ENCODE assay signal across 30 mouse cellular contexts in the genomic region with DNA sequence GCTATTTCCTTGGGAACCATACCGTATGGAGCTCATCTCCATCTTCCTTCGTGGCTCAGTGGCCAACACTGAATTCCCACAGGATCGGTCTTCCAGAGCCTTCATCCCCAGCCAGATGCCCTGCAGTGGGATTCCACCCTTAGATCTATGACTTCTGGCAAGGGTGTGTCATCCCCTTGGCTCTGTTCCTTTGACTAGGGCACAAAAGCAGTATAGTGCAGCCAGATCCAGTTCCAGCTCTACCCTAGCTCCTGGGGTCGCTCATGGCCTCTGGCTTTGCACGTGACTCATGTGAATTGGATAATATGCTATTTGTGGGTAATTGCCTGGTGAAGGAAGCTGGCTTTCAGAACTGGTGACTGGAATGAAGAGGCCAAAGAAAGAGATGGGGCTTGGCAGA.
DNase-seq lines count a peak whose midpoint lies in the region; ATAC-seq and TF ChIP-seq lines count a peak whose summit lies in the region.
"Had no signal": no experiment of that assay in that cellular context is flagged by ENCODE, and none has a peak within 500 bp of the region (broad histone marks: within the 10 kb centered on the region; RNA-seq: fewer than 3 reads in every experiment).

No protein-coding gene starts in this region.

- no peaks in the 10 kb centered on the region for H3K9me3 ChIP-seq in heart, embryonic 13.5 days
- H3K9me3 ChIP-seq in kidney, postnatal 0 days (replicated peaks; ENCODE audit: low read length): no peaks in the 10 kb centered on the region
- H3K9me3 ChIP-seq: embryonic facial prominence, embryonic 13.5 days; forebrain, embryonic 10.5 days; forebrain, embryonic 15.5 days; hindbrain, embryonic 12.5 days; intestine, embryonic 15.5 days; limb, embryonic 10.5 days; limb, embryonic 15.5 days; liver, embryonic 13.5 days; midbrain, embryonic 10.5 days; midbrain, embryonic 15.5 days had no signal

- ATAC-seq in heart, embryonic 13.5 days (ENCODE audit: extremely low read depth, insufficient number of reproducible peaks, low FRiP score, low TSS enrichment): no peak
- ATAC-seq in kidney, postnatal 0 days (replicated peaks; ENCODE audit: low FRiP score, low read depth): no peak
- ATAC-seq in Patski: peak; percentile 39
- ATAC-seq in megakaryocyte progenitor cell, adult 5-6 weeks (replicated peaks; ENCODE audit: poor library complexity): no peak
- ATAC-seq: forebrain, embryonic 15.5 days; hindbrain, postnatal 0 days; intestine, embryonic 15.5 days; midbrain, embryonic 15.5 days had no signal

- H3K4me2 ChIP-seq in heart, embryonic 13.5 days: no peak overlapping the region
- no peak overlapping the region for H3K4me2 ChIP-seq in kidney, postnatal 0 days (ENCODE audit: low read length)
- H3K4me2 ChIP-seq: embryonic facial prominence, embryonic 13.5 days; forebrain, embryonic 15.5 days; hindbrain, embryonic 12.5 days; intestine, embryonic 15.5 days; limb, embryonic 15.5 days; liver, embryonic 13.5 days; midbrain, embryonic 15.5 days had no signal

- DNase-seq in heart, adult 18-20 months: no peak
- no peak for DNase-seq in kidney, postnatal 0 days (ENCODE audit: low spot score)
- DNase-seq in kidney, postnatal 10 days: no peak
- peak; percentile 81 for DNase-seq in 3T3-L1 (ENCODE audit: low read depth, low spot score)
- DNase-seq in Patski (ENCODE audit: low read depth, low spot score): no peak
- no peak for DNase-seq in spleen, postnatal 4 days (ENCODE audit: low spot score in 2 of 2)
- DNase-seq: adrenal gland, adult 8-10 months; B cell, adult 2 months; cerebellum, adult 2 months; gastrocnemius, postnatal 25 days; heart, postnatal 10 days; kidney, adult 2 months; kidney, postnatal 14 days; liver, embryonic 13.5 days; lung, adult 2 months; lung, postnatal 14 days; right cerebral cortex, adult 18-20 months; thymus, postnatal 4 days had no signal

- no peaks in the 10 kb centered on the region for H3K36me3 ChIP-seq in heart, embryonic 13.5 days
- H3K36me3 ChIP-seq in kidney, postnatal 0 days (ENCODE audit: insufficient read depth, low read length): no peaks in the 10 kb centered on the region
- H3K36me3 ChIP-seq: embryonic facial prominence, embryonic 13.5 days; forebrain, embryonic 10.5 days; forebrain, embryonic 15.5 days; hindbrain, embryonic 12.5 days; intestine, embryonic 15.5 days; limb, embryonic 15.5 days; liver, embryonic 13.5 days; midbrain, embryonic 10.5 days; midbrain, embryonic 15.5 days had no signal

- in situ Hi-C loops in Patski (cut with MboI; ENCODE audit: low pct_unique_long_range_greater_than_20kb): loop anchor here (5.0 kb wide), 1 partner anchor 126 kb away; a partner anchor contains a TSS

- no peak overlapping the region for H3K9ac ChIP-seq in heart, embryonic 13.5 days
- no peak overlapping the region for H3K9ac ChIP-seq in kidney, postnatal 0 days (ENCODE audit: low read depth, low read length)
- H3K9ac ChIP-seq: embryonic facial prominence, embryonic 13.5 days; forebrain, embryonic 15.5 days; hindbrain, embryonic 12.5 days; intestine, embryonic 15.5 days; limb, embryonic 15.5 days; liver, embryonic 13.5 days; midbrain, embryonic 15.5 days had no signal

- CTCF ChIA-PET in Patski (lab: Charles Lee): interaction anchor here (1.1 kb wide), 1 partner anchor 120 kb away, joined by 3 read pairs; no protein-coding TSS in a partner anchor

- H3K27me3 ChIP-seq in heart, embryonic 13.5 days (replicated peaks): no peaks in the 10 kb centered on the region
- no peaks in the 10 kb centered on the region for H3K27me3 ChIP-seq in kidney, postnatal 0 days (ENCODE audit: insufficient read depth, low read length)
- H3K27me3 ChIP-seq in Patski: no peaks in the 10 kb centered on the region
- H3K27me3 ChIP-seq: embryonic facial prominence, embryonic 13.5 days; forebrain, embryonic 15.5 days; hindbrain, embryonic 12.5 days; intestine, embryonic 15.5 days; limb, embryonic 15.5 days; liver, embryonic 13.5 days; midbrain, embryonic 15.5 days had no signal

- peak overlapping the region; percentile 53; the same call in 1 of the 2 replicates for H3K27ac ChIP-seq in heart, embryonic 13.5 days (replicated peaks)
- H3K27ac ChIP-seq in kidney, postnatal 0 days: peak overlapping the region; percentile 34; the same call in 1 of the 2 replicates
- H3K27ac ChIP-seq: embryonic facial prominence, embryonic 13.5 days; forebrain, embryonic 10.5 days; forebrain, embryonic 15.5 days; hindbrain, embryonic 12.5 days; hindbrain, postnatal 0 days; intestine, embryonic 15.5 days; limb, embryonic 15.5 days; liver, embryonic 13.5 days; midbrain, embryonic 10.5 days; midbrain, embryonic 15.5 days had no signal

- no peak overlapping the region for H3K4me3 ChIP-seq in heart, embryonic 13.5 days
- no peak overlapping the region for H3K4me3 ChIP-seq in kidney, postnatal 0 days (replicated peaks; ENCODE audit: low read depth, low read length)
- H3K4me3 ChIP-seq: embryonic facial prominence, embryonic 13.5 days; forebrain, embryonic 10.5 days; forebrain, embryonic 15.5 days; hindbrain, embryonic 12.5 days; intestine, embryonic 15.5 days; limb, embryonic 10.5 days; limb, embryonic 15.5 days; liver, embryonic 13.5 days; midbrain, embryonic 10.5 days; midbrain, embryonic 15.5 days had no signal

- POLR2A ChIA-PET in Patski (lab: Charles Lee): interaction anchor here (1.0 to 1.5 kb wide), 2 partner anchors 13 to 40 kb away, joined by 3 read pairs; no protein-coding TSS in a partner anchor

- peaks cover 55% of the 10 kb centered on the region for H3K4me1 ChIP-seq in heart, embryonic 13.5 days
- peaks cover 12% of the 10 kb centered on the region for H3K4me1 ChIP-seq in kidney, postnatal 0 days (replicated peaks; ENCODE audit: insufficient read depth, low read length)
- H3K4me1 ChIP-seq: midbrain, embryonic 15.5 days had no signal

- 70% methylated on average over 5 of the region's 5 CpGs for WGBS in heart, embryonic 13.5 days
- WGBS in kidney, postnatal 0 days: 75% methylated on average over 5 of the region's 5 CpGs

- no peak for TF ChIP-seq CTCF in kidney, postnatal 0 days (IDR thresholded peaks at IDR 0.05; ENCODE audit: low read depth)
- no peak for TF ChIP-seq CTCF in Patski (IDR thresholded peaks at IDR 0.05)
